Mouse (Mus musculus): ENCODE data around the gene Tlr9.

DNA sequence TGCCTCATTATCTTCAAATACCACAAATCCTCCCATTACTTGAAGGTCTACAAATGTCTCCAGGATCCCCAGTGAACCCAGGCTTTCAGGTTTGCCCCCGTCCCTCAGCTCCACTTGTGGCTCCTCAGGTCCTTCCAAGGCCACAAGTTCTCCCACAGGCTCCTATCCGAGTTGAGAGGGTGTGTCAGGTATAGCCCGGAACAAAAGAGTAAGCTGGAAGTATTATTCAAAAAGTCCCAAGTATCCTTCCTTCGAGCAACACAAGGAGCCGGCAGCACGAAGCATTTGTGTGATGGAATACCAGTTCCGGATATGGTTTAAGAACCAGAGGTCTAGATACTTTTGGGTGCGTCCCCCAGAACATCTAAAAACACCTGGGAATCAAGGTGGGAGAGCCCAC, 30.4 kb upstream of the Tlr9 start:
- no peak for TF ChIP-seq CTCF (IDR thresholded peaks at IDR 0.05; ENCODE audit: low read depth, low read length)
- TF ChIP-seq GATA1 (IDR thresholded peaks at IDR 0.05; ENCODE audit: borderline replicate concordance, low read length) = no peak
- no peak for TF ChIP-seq TAL1 (conservative IDR thresholded peaks at IDR 0.05; ENCODE audit: low read depth, low read length)
